Mouse (Mus musculus): ENCODE results near the gene Trmt2a. TPM values are rescaled to one million over a fixed set of nuclear protein-coding genes. Genes with fewer than 3 reads are reported as not detected.
A peak's percentile ranks its signal among the peaks of the same experiment; 100 is the strongest.

Trmt2a gene
- polyA plus RNA-seq, 2 experiments: 83.6 to 117 TPM

GRCm38 (mm10) chr16:18218580-18218996 lies 29.9 kb upstream of the Trmt2a start:
- H3K27me3 ChIP-seq (ENCODE audit: control insufficient read depth, insufficient read depth, low read length): no peaks in the 10 kb centered on the region
- H3K9ac ChIP-seq (ENCODE audit: low read depth, low read length, severe bottlenecking): no peak overlapping the region
- no peak overlapping the region for H3K4me3 ChIP-seq (replicated peaks; ENCODE audit: low read length)
- no peak for ATAC-seq (ENCODE audit: low FRiP score, low read depth)
- H3K4me2 ChIP-seq (replicated peaks; ENCODE audit: low read depth, low read length, severe bottlenecking): no peak overlapping the region
- no peak for TF ChIP-seq POLR2A (IDR thresholded peaks at IDR 0.05; ENCODE audit: borderline replicate concordance, extremely low read depth, insufficient read depth, insufficient read length)
- DNase-seq (ENCODE audit: low spot score): no peak
- WGBS: 64% methylated on average over 9 of the region's 9 CpGs
- H3K9me3 ChIP-seq (ENCODE audit: control insufficient read depth, low read length): no peaks in the 10 kb centered on the region
- no peak overlapping the region for H3K27ac ChIP-seq (replicated peaks; ENCODE audit: low read depth, low read length)
- peaks cover 11% of the 10 kb centered on the region for H3K4me1 ChIP-seq (ENCODE audit: control insufficient read depth, insufficient read depth, low read length)
- H3K36me3 ChIP-seq (ENCODE audit: control insufficient read depth, insufficient read depth, low read length): peaks cover 25% of the 10 kb centered on the region

- Histone ChIP-seq H3K27me3 (ENCODE audit: control insufficient read depth, insufficient read depth, low read length) (no peaks in the 10 kb centered on the region), H3K4me2 (replicated peaks; ENCODE audit: low read depth, low read length, severe bottlenecking) (no peak overlapping the region), H3K9ac (ENCODE audit: low read depth, low read length, severe bottlenecking) (peak overlapping the region; percentile 28; the same call in 1 of the 2 replicates), H3K4me3 (replicated peaks; ENCODE audit: low read length) (no peak overlapping the region), H3K36me3 (ENCODE audit: control insufficient read depth, insufficient read depth, low read length) (peaks cover 39% of the 10 kb centered on the region), H3K27ac (replicated peaks; ENCODE audit: low read depth, low read length) (peak overlapping the region; percentile 63), H3K9me3 (ENCODE audit: control insufficient read depth, low read length) (no peaks in the 10 kb centered on the region), H3K4me1 (ENCODE audit: control insufficient read depth, insufficient read depth, low read length) (peaks cover 11% of the 10 kb centered on the region)
- no peak for TF ChIP-seq POLR2A (IDR thresholded peaks at IDR 0.05; ENCODE audit: borderline replicate concordance, extremely low read depth, insufficient read depth, insufficient read length)
- ATAC-seq (ENCODE audit: low FRiP score, low read depth) (peak; percentile 70), DNase-seq (ENCODE audit: low spot score) (peak; percentile 63)
- whole genome bisulfite sequencing: 30% methylated on average over 8 of the region's 8 CpGs
These were observed 28.5 kb upstream of the Trmt2a start for GRCm38 (mm10) chr16:18220001-18220400.

GRCm38 (mm10) chr16:18220856-18221542 lies 27.5 kb upstream of the Trmt2a start:
- H3K4me3 ChIP-seq (replicated peaks; ENCODE audit: low read length): no peak overlapping the region
- ATAC-seq (ENCODE audit: low FRiP score, low read depth) (no peak), DNase-seq (ENCODE audit: low spot score) (no peak)
- no peak overlapping the region for H3K27ac ChIP-seq (replicated peaks; ENCODE audit: low read depth, low read length)
- WGBS: 85% methylated on average over 6 of the region's 6 CpGs
- no peak for TF ChIP-seq POLR2A (IDR thresholded peaks at IDR 0.05; ENCODE audit: borderline replicate concordance, extremely low read depth, insufficient read depth, insufficient read length)
- no peaks in the 10 kb centered on the region for H3K9me3 ChIP-seq (ENCODE audit: control insufficient read depth, low read length)
- peaks cover 11% of the 10 kb centered on the region for H3K4me1 ChIP-seq (ENCODE audit: control insufficient read depth, insufficient read depth, low read length)
- H3K9ac ChIP-seq (ENCODE audit: low read depth, low read length, severe bottlenecking): no peak overlapping the region
- peaks cover 49% of the 10 kb centered on the region for H3K36me3 ChIP-seq (ENCODE audit: control insufficient read depth, insufficient read depth, low read length)
- H3K4me2 ChIP-seq (replicated peaks; ENCODE audit: low read depth, low read length, severe bottlenecking): no peak overlapping the region
- no peaks in the 10 kb centered on the region for H3K27me3 ChIP-seq (ENCODE audit: control insufficient read depth, insufficient read depth, low read length)

GRCm38 (mm10) chr16:18221543-18221898 lies 27.0 kb upstream of the Trmt2a start:
- no peak for ATAC-seq (ENCODE audit: low FRiP score, low read depth)

GRCm38 (mm10) chr16:18222188-18222587 lies 26.3 kb upstream of the Trmt2a start:
- no peak for DNase-seq (ENCODE audit: low spot score)
- 83% methylated on average over 10 of the region's 11 CpGs for WGBS
- TF ChIP-seq POLR2A (IDR thresholded peaks at IDR 0.05; ENCODE audit: borderline replicate concordance, extremely low read depth, insufficient read depth, insufficient read length): no peak
- no peak overlapping the region for H3K4me2 ChIP-seq (replicated peaks; ENCODE audit: low read depth, low read length, severe bottlenecking)
- H3K27ac ChIP-seq (replicated peaks; ENCODE audit: low read depth, low read length): no peak overlapping the region
- no peaks in the 10 kb centered on the region for H3K9me3 ChIP-seq (ENCODE audit: control insufficient read depth, low read length)
- H3K27me3 ChIP-seq (ENCODE audit: control insufficient read depth, insufficient read depth, low read length): no peaks in the 10 kb centered on the region
- H3K36me3 ChIP-seq (ENCODE audit: control insufficient read depth, insufficient read depth, low read length): peaks cover 60% of the 10 kb centered on the region
- peaks cover 11% of the 10 kb centered on the region for H3K4me1 ChIP-seq (ENCODE audit: control insufficient read depth, insufficient read depth, low read length)
- no peak overlapping the region for H3K9ac ChIP-seq (ENCODE audit: low read depth, low read length, severe bottlenecking)
- no peak for ATAC-seq (ENCODE audit: low FRiP score, low read depth)
- no peak overlapping the region for H3K4me3 ChIP-seq (replicated peaks; ENCODE audit: low read length)

More at GRCm38 (mm10) chr16:18221543-18221898, 27.0 kb upstream of the Trmt2a start:
- Histone ChIP-seq H3K36me3 (ENCODE audit: control insufficient read depth, insufficient read depth, low read length) (peaks cover 54% of the 10 kb centered on the region), H3K27me3 (ENCODE audit: control insufficient read depth, insufficient read depth, low read length) (no peaks in the 10 kb centered on the region), H3K9ac (ENCODE audit: low read depth, low read length, severe bottlenecking) (no peak overlapping the region), H3K4me1 (ENCODE audit: control insufficient read depth, insufficient read depth, low read length) (peaks cover 11% of the 10 kb centered on the region), H3K27ac (replicated peaks; ENCODE audit: low read depth, low read length) (no peak overlapping the region), H3K4me3 (replicated peaks; ENCODE audit: low read length) (no peak overlapping the region), H3K4me2 (replicated peaks; ENCODE audit: low read depth, low read length, severe bottlenecking) (no peak overlapping the region), H3K9me3 (ENCODE audit: control insufficient read depth, low read length) (no peaks in the 10 kb centered on the region)
- 92% methylated on average over 4 of the region's 11 CpGs for WGBS
- DNase-seq (ENCODE audit: low spot score): no peak
- no peak for TF ChIP-seq POLR2A (IDR thresholded peaks at IDR 0.05; ENCODE audit: borderline replicate concordance, extremely low read depth, insufficient read depth, insufficient read length)
